Mouse (Mus musculus) small intestine, adult 2 months (tissue): ENCODE results near the gene Kcnb1.

Experiments used
- CTCF ChIP-seq: fragments of 200-500 bp; IDR thresholded peaks from 2 replicates; pipeline ENCODE4 v1.5.1; 2012; ENCODE audit warnings: low read depth, mild to moderate bottlenecking, control low read depth, inconsistent platforms, low read length, moderate library complexity, mixed read lengths; ENCODE audit not compliant: insufficient replicate concordance, insufficient read length; ENCODE audit errors: extremely low read depth
- POLR2A ChIP-seq: fragments of 200-500 bp; IDR thresholded peaks from 2 replicates; pipeline ENCODE4 v1.6.1; 2012; ENCODE audit warnings: low read depth, mild to moderate bottlenecking, control low read depth, inconsistent platforms, low read length, moderate library complexity

DNA sequence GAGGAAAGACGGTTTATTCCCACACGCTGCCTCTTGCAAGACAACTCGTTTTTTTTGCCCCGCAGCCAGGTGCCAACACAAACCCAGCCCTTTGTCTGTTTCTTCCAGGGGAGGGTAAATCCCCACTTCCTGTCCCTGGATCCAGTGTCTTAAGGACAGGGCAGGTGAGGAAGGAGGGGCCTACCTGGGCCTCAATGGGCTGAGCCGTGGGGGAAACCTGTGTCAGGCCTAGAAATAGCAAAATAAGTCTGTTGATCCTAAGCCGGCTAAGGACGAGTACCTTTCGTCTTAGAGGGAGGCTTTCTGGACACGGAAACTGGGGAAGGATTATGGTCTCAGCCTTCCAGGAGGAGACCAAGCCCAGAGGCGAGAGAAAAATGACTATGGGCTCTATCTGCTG, 3.4 kb downstream of the Kcnb1 start:
- TF ChIP-seq CTCF (no peak), POLR2A (no peak)
